Mouse (Mus musculus): ENCODE data around the gene Olfr1436.

- TF ChIP-seq POLR2A (IDR thresholded peaks at IDR 0.05; ENCODE audit: insufficient read depth, low read depth, low read length) (no peak), CTCF (IDR thresholded peaks at IDR 0.05; ENCODE audit: insufficient read depth, low read depth, low read length) (no peak)
Measured at GRCm38 (mm10) chr19:12260732-12261131, 38.2 kb downstream of the Olfr1436 start, which contains the start of gene Olfr235.

Data from olfactory bulb, adult 2 months (tissue).